Mouse (Mus musculus): ENCODE measurements at regions not wholly inside any gene's neighbourhood (a gene's known extent, or its start where the extent isn't known, plus 50 kb on each side); places are given as distances from the start of the nearest gene placed in this dataset.

DNA sequence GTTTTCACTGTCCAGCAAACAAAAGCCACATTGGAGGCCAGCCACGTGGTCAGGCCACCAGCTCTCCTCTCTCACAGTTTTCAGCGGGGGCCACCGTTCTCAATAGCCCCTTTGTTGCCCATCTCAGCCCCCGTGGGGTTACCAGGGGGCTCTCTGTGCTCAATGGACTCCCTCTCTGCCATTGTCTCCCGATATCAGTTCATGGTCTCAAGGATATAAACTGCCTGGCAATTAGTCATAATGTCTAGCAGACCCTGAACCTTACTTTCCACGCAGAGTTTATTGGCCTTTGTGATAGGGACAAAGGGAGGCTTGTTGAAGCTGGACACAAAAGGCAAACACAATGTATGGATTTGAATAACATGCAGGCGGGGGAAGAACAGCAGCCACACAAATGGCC, 345.9 kb upstream of the Maf start:
- no peak overlapping the region for H3K4me2 ChIP-seq
- H3K9ac ChIP-seq = no peak overlapping the region
- H3K9me3 ChIP-seq = no peaks in the 10 kb centered on the region
- peaks cover 6% of the 10 kb centered on the region; the same call in 1 of the 2 replicates for H3K4me1 ChIP-seq
- no peaks in the 10 kb centered on the region for H3K27me3 ChIP-seq
- ATAC-seq (ENCODE audit: borderline replicate concordance, extremely low read depth, low FRiP score, low TSS enrichment) = no peak
- no peak overlapping the region for H3K27ac ChIP-seq
- no peak overlapping the region for H3K4me3 ChIP-seq
- 44% methylated on average over 7 of the region's 7 CpGs for WGBS
- no peaks in the 10 kb centered on the region for H3K36me3 ChIP-seq

DNA sequence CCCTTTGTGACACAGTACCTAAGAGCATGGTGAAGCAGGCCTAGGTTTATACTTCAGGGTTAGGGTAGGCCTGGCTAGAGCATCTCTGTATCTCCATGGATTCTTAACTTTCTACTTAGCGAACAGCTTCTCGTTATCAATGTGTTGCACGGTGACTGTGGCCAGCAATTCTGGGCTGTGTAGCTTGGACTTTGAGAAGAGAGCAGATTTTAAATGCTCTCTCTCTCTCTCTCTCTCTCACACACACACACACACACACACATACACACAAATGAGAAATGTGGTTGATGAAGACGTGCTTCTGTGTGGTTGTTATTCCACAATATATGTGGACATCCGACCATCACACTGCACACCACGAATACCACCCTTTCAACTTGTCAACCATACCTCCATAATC, 345.4 kb upstream of the Maf start:
- 69% methylated on average over 6 of the region's 6 CpGs for WGBS
- no peak overlapping the region for H3K9ac ChIP-seq
- no peak for ATAC-seq (ENCODE audit: borderline replicate concordance, extremely low read depth, low FRiP score, low TSS enrichment)

DNA sequence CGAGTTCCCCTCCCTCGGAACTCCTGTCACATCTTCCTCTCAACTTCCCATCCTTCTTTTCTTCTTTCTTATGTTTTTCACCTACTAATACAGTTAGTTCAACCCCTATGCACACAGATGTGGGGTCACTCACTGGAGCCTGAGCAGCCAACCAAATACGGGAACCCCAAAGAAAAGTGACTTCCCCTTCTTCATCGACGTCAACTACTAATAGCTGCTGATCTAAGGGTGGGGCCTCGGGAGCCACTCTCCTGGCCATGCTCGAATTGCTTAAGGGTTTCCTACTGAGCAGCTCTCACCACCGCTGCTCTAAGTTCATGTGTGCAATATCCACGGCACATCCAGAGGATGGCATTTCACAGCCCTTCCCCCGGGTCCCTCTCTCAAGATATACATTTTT, 340.9 kb upstream of the Maf start:
- no peak for ATAC-seq (ENCODE audit: borderline replicate concordance, extremely low read depth, low FRiP score, low TSS enrichment)
- H3K4me3 ChIP-seq = no peak overlapping the region

More for the DNA sequence above, 345.4 kb upstream of the Maf start:
- Histone ChIP-seq H3K27me3 (no peaks in the 10 kb centered on the region), H3K4me3 (no peak overlapping the region), H3K27ac (no peak overlapping the region), H3K9me3 (no peaks in the 10 kb centered on the region), H3K4me2 (no peak overlapping the region), H3K36me3 (no peaks in the 10 kb centered on the region), H3K4me1 (peaks cover 6% of the 10 kb centered on the region; the same call in 1 of the 2 replicates)

DNA sequence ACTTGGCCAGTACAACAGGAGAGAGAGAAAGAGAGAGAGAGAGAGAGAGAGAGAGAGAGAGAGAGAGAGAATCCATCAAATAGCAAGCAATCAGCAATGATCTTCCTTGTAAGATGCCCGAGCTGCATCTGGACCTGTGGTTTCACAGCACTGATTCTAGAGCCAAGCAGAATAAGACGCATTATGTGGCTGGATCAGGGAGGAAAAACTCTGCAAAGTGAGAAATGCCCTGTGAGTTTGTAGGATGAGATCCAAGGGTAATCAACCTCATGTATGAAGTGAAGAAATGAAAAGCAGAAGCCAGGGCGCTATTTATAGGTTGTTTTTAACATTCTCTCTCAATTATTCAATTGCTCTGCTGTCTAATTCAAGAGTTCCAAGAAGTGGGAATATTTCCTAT, 339.3 kb upstream of the Maf start:
- no peaks in the 10 kb centered on the region for H3K36me3 ChIP-seq
- no peak overlapping the region for H3K4me3 ChIP-seq
- H3K27me3 ChIP-seq = no peaks in the 10 kb centered on the region
- ATAC-seq (ENCODE audit: borderline replicate concordance, extremely low read depth, low FRiP score, low TSS enrichment) = no peak
- H3K27ac ChIP-seq = no peak overlapping the region
- no peaks in the 10 kb centered on the region for H3K4me1 ChIP-seq
- no peaks in the 10 kb centered on the region for H3K9me3 ChIP-seq
- 39% methylated on average over 3 of the region's 3 CpGs for WGBS
- no peak overlapping the region for H3K9ac ChIP-seq
- no peak overlapping the region for H3K4me2 ChIP-seq

More for the DNA sequence above, 340.9 kb upstream of the Maf start:
- Histone ChIP-seq H3K4me2 (no peak overlapping the region), H3K9ac (no peak overlapping the region), H3K4me1 (peaks cover 2% of the 10 kb centered on the region; the same call in 1 of the 2 replicates), H3K27ac (no peak overlapping the region), H3K27me3 (no peaks in the 10 kb centered on the region), H3K9me3 (no peaks in the 10 kb centered on the region), H3K36me3 (no peaks in the 10 kb centered on the region)
- WGBS = 77% methylated on average over 10 of the region's 10 CpGs

DNA sequence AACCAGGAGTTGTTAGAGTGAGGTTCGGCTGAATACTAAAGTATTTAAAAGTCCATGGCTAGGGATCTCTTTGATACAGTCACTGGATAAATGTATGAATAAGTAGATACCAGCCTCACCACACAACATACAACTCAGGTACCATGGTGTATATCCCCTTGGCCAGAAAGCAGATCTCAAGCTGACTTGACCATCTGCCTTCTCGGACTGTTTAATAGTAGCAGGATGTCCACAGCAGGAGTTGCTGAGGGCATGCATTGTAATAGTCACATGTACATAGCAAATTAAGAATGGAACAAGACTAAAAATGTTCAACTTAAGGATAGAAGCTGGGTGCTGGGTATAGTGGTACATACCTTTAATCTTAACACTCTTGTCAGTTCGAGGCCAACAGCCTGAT, 337.9 kb upstream of the Maf start:
- H3K36me3 ChIP-seq = no peaks in the 10 kb centered on the region
- no peaks in the 10 kb centered on the region for H3K27me3 ChIP-seq
- ATAC-seq (ENCODE audit: borderline replicate concordance, extremely low read depth, low FRiP score, low TSS enrichment) = no peak
- no peak overlapping the region for H3K27ac ChIP-seq
- H3K4me1 ChIP-seq = no peaks in the 10 kb centered on the region
- no peak overlapping the region for H3K4me3 ChIP-seq
- H3K9ac ChIP-seq = no peak overlapping the region
- H3K9me3 ChIP-seq = no peaks in the 10 kb centered on the region
- H3K4me2 ChIP-seq = no peak overlapping the region
- 85% methylated on average over 3 of the region's 3 CpGs for WGBS

DNA sequence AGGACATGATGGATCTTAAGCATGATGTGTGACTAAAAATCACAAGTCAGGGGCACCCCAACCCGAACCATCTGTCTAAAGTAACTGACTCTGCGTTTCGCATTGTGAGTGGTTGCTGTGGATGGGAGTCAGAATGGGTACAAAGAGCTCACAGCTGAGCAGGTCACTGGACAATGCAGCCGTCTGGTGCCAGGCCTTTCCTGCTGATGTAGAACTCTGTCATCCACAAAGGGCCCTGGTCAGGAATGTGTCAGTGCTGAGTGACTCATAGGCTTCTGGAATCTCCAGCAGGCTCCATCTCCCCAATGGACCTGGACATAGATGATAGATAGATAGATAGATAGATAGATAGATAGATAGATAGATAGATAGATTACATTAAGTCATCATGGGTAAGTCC, 335.8 kb upstream of the Maf start:
- Histone ChIP-seq H3K9ac (no peak overlapping the region), H3K4me2 (no peak overlapping the region), H3K27me3 (no peaks in the 10 kb centered on the region), H3K9me3 (no peaks in the 10 kb centered on the region), H3K4me1 (no peaks in the 10 kb centered on the region), H3K27ac (no peak overlapping the region), H3K4me3 (no peak overlapping the region), H3K36me3 (no peaks in the 10 kb centered on the region)
- 87% methylated on average over 4 of the region's 4 CpGs for WGBS
- ATAC-seq (ENCODE audit: borderline replicate concordance, extremely low read depth, low FRiP score, low TSS enrichment) = no peak

DNA sequence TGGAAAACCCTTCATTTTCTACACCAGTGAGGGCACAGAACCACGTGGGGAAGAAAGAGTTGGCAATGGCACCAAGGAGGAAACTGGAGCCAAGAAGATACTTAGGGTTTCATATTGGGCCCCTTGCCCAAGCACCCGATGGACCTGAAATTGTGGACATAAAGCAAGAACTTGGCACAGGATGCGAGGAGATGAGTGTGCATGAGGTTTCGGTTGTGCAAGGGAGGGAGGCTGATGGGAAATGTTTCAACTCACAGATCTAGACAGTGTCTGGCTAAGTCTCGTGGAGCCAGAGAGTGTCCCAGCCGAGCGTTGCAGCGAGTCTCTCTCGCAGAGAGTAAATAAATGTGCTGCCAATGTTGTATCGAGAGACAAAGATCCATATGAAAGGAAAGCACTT, 323.4 kb upstream of the Maf start:
- no peak overlapping the region for H3K4me2 ChIP-seq
- H3K4me1 ChIP-seq = no peaks in the 10 kb centered on the region
- ATAC-seq (ENCODE audit: borderline replicate concordance, extremely low read depth, low FRiP score, low TSS enrichment) = no peak
- no peak overlapping the region for H3K4me3 ChIP-seq
- no peak overlapping the region for H3K9ac ChIP-seq
- H3K27ac ChIP-seq = no peak overlapping the region
- H3K9me3 ChIP-seq = no peaks in the 10 kb centered on the region
- H3K27me3 ChIP-seq = no peaks in the 10 kb centered on the region
- 66% methylated on average over 10 of the region's 10 CpGs for WGBS
- H3K36me3 ChIP-seq = no peaks in the 10 kb centered on the region

DNA sequence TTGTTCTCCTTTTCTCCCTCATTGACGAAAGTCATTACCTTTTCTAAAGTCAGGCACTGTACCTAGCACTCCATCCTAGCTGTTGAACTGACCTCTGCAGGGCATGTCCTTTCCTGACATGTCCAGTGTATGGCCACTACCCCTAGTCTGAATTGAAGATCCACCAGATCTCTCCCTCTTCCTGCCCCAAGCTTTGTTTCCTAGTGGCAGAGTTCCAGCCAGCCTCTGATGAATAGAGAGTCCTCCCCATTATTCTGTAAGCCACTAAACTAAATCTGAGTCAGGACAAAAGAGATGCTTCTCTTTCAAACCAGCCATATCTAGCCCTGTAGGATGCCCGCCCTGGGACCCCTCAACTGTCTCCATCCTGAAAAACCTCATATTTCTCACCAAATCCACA, 317.7 kb upstream of the Maf start:
- Histone ChIP-seq H3K27me3 (no peaks in the 10 kb centered on the region), H3K27ac (no peak overlapping the region), H3K9ac (no peak overlapping the region), H3K36me3 (no peaks in the 10 kb centered on the region), H3K4me1 (no peaks in the 10 kb centered on the region), H3K4me3 (no peak overlapping the region), H3K9me3 (no peaks in the 10 kb centered on the region), H3K4me2 (no peak overlapping the region)
- no peak for ATAC-seq (ENCODE audit: borderline replicate concordance, extremely low read depth, low FRiP score, low TSS enrichment)
- 85% methylated on average over 2 of the region's 2 CpGs for WGBS

DNA sequence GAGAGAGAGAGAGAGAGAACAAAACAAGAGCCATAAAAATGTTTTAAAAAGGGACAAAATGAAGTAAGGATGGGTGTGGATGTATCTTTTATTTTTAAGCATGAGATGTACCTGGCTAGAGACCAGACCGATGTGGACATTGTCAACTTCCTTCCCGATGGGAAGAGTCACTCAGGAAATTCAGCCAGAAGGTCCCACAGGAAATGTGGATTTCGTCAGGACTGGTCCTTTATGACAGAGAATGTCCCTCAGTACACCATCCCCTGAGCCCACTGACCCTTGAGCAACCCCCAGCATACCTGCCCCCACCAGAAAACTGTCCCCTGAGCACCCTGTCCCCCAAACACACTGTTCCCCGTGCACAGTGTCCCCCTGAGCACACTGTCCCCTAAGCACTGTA, 317.2 kb upstream of the Maf start:
- no peak overlapping the region for H3K9ac ChIP-seq
- WGBS = 67% methylated on average over 4 of the region's 4 CpGs
- ATAC-seq (ENCODE audit: borderline replicate concordance, extremely low read depth, low FRiP score, low TSS enrichment) = no peak

DNA sequence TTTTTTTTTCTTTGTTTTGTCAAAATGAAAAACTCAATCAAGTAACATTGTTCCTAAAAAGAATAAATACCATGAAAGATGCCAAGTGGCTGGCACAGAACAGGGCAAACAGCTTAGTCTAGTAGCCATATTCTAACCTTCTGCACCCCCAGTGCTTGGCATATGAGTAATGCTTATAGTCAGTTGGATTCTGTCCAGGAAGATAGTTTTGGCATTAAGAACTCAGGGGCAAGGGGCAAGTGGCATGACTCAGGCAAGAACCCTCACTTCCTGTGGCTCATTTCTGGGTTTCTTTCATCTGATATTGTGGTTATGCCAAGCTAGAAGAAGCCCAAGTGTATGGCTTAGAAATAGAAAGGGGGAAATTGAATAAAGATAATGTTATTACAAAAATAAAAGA, 314.1 kb upstream of the Maf start:
- H3K4me1 ChIP-seq = no peaks in the 10 kb centered on the region
- no peaks in the 10 kb centered on the region for H3K36me3 ChIP-seq
- ATAC-seq (ENCODE audit: borderline replicate concordance, extremely low read depth, low FRiP score, low TSS enrichment) = no peak
- H3K27me3 ChIP-seq = no peaks in the 10 kb centered on the region
- no peak overlapping the region for H3K4me2 ChIP-seq
- no peak overlapping the region for H3K4me3 ChIP-seq
- no peak overlapping the region for H3K9ac ChIP-seq
- no peaks in the 10 kb centered on the region for H3K9me3 ChIP-seq
- H3K27ac ChIP-seq = no peak overlapping the region

More for the DNA sequence above, 317.2 kb upstream of the Maf start:
- Histone ChIP-seq H3K4me2 (no peak overlapping the region), H3K4me3 (no peak overlapping the region), H3K4me1 (no peaks in the 10 kb centered on the region), H3K27ac (no peak overlapping the region), H3K27me3 (no peaks in the 10 kb centered on the region), H3K36me3 (no peaks in the 10 kb centered on the region), H3K9me3 (no peaks in the 10 kb centered on the region)

DNA sequence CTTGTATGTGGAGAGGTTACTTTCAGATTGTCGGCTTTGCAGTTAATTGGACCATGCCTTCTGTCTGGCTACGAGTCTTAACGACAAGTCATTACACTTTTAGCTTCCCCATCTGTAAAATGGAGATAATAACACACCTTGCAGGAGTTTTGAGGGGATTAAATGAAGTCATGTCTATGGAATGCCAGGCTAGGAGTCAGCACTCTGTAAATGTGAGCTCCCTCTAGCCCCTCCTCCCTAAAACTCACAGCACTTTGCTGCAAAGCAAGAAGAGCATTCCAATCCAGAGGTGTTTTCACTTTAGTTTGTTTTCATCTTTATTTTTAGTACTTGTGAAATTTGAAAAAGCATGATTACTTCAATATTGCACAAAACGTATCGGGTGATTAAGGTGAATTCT, 287.7 kb upstream of the Maf start:
- Histone ChIP-seq H3K9ac (no peak overlapping the region), H3K36me3 (no peaks in the 10 kb centered on the region), H3K4me1 (no peaks in the 10 kb centered on the region), H3K27ac (no peak overlapping the region), H3K4me2 (no peak overlapping the region), H3K27me3 (no peaks in the 10 kb centered on the region), H3K9me3 (no peaks in the 10 kb centered on the region), H3K4me3 (no peak overlapping the region)
- ATAC-seq (ENCODE audit: borderline replicate concordance, extremely low read depth, low FRiP score, low TSS enrichment) = no peak
- WGBS = 69% methylated on average over 5 of the region's 5 CpGs

DNA sequence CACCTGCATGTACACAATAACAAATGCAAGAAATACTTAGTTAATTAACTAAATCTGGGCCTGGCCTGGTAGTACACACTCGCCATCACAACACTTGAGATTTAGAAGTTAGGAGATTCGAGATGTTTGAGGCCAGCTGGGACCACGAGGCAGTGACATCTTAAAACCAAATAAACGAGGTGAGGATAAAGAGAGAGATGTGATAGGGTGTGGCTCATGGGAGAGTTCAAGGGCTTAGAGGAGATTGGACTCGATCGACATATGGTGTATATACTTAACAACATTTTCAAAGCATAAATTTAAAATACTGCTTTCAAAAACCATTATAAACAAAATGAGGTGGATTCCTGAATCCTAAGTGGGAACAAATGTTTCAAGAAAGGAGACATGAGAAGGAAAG, 284.4 kb upstream of the Maf start:
- H3K4me2 ChIP-seq = no peak overlapping the region
- H3K27ac ChIP-seq = no peak overlapping the region
- no peaks in the 10 kb centered on the region for H3K9me3 ChIP-seq
- no peaks in the 10 kb centered on the region for H3K4me1 ChIP-seq
- peak; percentile 72; the same call in 1 of the 2 replicates for ATAC-seq (ENCODE audit: borderline replicate concordance, extremely low read depth, low FRiP score, low TSS enrichment)
- H3K9ac ChIP-seq = no peak overlapping the region
- WGBS = 36% methylated on average over 6 of the region's 6 CpGs
- no peaks in the 10 kb centered on the region for H3K36me3 ChIP-seq
- H3K27me3 ChIP-seq = no peaks in the 10 kb centered on the region
- H3K4me3 ChIP-seq = no peak overlapping the region

DNA sequence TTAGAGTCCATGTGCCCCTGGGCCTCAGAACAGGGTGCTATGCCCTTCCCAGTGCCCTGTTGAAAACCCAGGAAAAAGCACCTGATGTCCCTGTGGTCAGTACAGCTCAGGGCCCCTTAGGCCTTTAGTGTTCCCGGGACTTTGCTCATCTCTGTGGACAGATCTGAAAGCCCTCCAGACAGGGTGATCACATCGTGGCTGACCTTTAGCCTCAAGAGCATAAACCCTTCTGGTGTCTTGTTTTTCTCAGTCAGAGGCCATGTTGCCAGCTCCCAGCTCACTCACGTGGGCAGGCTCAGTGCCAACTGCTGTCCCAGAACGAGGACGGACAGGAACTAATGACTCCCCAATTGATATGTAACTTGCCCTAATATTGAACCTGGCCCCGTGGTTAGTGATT, 275.8 kb upstream of the Maf start:
- no peaks in the 10 kb centered on the region for H3K27me3 ChIP-seq
- H3K4me2 ChIP-seq = no peak overlapping the region
- no peak overlapping the region for H3K27ac ChIP-seq
- H3K9ac ChIP-seq = no peak overlapping the region
- WGBS = 64% methylated on average over 6 of the region's 6 CpGs
- no peaks in the 10 kb centered on the region for H3K9me3 ChIP-seq
- peaks cover 11% of the 10 kb centered on the region for H3K4me1 ChIP-seq
- no peaks in the 10 kb centered on the region for H3K36me3 ChIP-seq
- ATAC-seq (ENCODE audit: borderline replicate concordance, extremely low read depth, low FRiP score, low TSS enrichment) = no peak
- H3K4me3 ChIP-seq = no peak overlapping the region
